Mouse (Mus musculus) intestine, embryonic 16.5 days (tissue): ENCODE data around the gene Tmem210. TPM values are rescaled to one million over a fixed set of nuclear protein-coding genes. Genes with fewer than 3 reads are reported as not detected.

ENCODE experiments used
- ATAC-seq: fragments of 200-750 bp; cut with Nextera tagmentation; 2 replicates; pipeline ENCODE4 v1.8.0; 2017; ENCODE audit warnings: moderate TSS enrichment, moderate library complexity
- H3K27ac ChIP-seq: fragments of 300-500 bp; sonication (generic); 2 replicates; pipeline ENCODE4 v1.5.1; 2014; ENCODE audit warnings: mild to moderate bottlenecking, low read length
- H3K27me3 ChIP-seq: fragments of 300-500 bp; sonication (generic); replicated peaks from 2 replicates; pipeline ENCODE4 v1.6.1; 2014; ENCODE audit warnings: low read length, control low read depth, mixed read lengths; ENCODE audit not compliant: control insufficient read depth, insufficient read depth
- H3K36me3 ChIP-seq: fragments of 300-500 bp; sonication (generic); 2 replicates; pipeline ENCODE4 v1.6.1; 2014; ENCODE audit warnings: low read length, control low read depth; ENCODE audit not compliant: control insufficient read depth, insufficient read depth
- H3K4me1 ChIP-seq: fragments of 300-500 bp; sonication (generic); 2 replicates; pipeline ENCODE4 v1.6.1; 2014; ENCODE audit warnings: low read length, control low read depth, mixed read lengths; ENCODE audit not compliant: control insufficient read depth, insufficient read depth
- H3K4me2 ChIP-seq: fragments of 300-500 bp; sonication (generic); 2 replicates; pipeline ENCODE4 v1.6.1; 2014; ENCODE audit warnings: low read depth, low read length, control low read depth
- H3K4me3 ChIP-seq: fragments of 300-500 bp; sonication (generic); 2 replicates; pipeline ENCODE4 v1.5.1; 2014; ENCODE audit warnings: mild to moderate bottlenecking, low read length
- H3K9ac ChIP-seq: fragments of 300-500 bp; sonication (generic); 2 replicates; pipeline ENCODE4 v1.6.1; 2014; ENCODE audit warnings: low read depth, low read length
- H3K9me3 ChIP-seq: fragments of 300-500 bp; sonication (generic); 2 replicates; pipeline ENCODE4 v1.6.1; 2016; ENCODE audit warnings: low read length, control low read depth; ENCODE audit not compliant: control insufficient read depth
- WGBS: fragments of 180-500 bp; shearing (Covaris S2); extraction: QIAGEN DNeasy Blood & Tissue Kit; methylation state at CpG from one replicate; pipeline ENCODE4 v1.1.7; 2014; 5-methylcytosine and 5-hydroxymethylcytosine counted together
- polyA plus RNA-seq: library from polyadenylated mRNA; unstranded; fragments of >200 nt; fragmentation: Nextera tagmentation; extraction: Ambion mirVana; gene quantifications from 2 replicates; pipeline ENCODE4 v1.2.1, GENCODE M21; 2015

Tmem210 gene
- polyA plus RNA-seq, 1 experiment from 2014 or later: not detected

DNA sequence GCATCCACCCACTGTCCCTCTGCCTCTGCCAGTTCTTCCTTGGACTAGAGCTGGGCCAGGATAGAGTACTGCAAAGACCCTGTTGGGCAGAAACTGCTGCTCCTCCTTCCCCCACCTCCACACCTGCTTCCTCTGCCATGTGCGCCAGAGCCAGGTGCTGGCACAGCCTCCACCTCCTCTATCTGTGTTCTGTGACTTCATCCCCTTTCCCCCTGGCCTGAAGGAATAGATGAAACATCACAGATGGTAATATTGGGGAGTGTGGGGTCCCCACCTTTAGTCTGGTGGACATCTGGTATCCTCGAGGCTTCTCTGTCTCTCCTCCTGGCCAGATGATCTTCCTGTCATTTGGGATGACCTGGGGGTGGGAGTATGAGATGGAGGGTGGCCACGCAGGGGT lies 15.5 kb downstream of the Tmem210 start:
- Histone ChIP-seq H3K27me3 (peaks cover 33% of the 10 kb centered on the region), H3K27ac (no peak overlapping the region), H3K36me3 (no peaks in the 10 kb centered on the region), H3K9ac (no peak overlapping the region), H3K4me1 (no peaks in the 10 kb centered on the region; the same call in 1 of the 2 replicates), H3K9me3 (no peaks in the 10 kb centered on the region), H3K4me2 (no peak overlapping the region), H3K4me3 (no peak overlapping the region)
- 60% methylated on average over 3 of the region's 3 CpGs for WGBS
- no peak for ATAC-seq

GRCm38 (mm10) chr2:25303931-25304656 lies 16.1 kb downstream of the Tmem210 start:
- no peak overlapping the region for H3K9ac ChIP-seq
- no peaks in the 10 kb centered on the region; the same call in 1 of the 2 replicates for H3K4me1 ChIP-seq
- H3K27me3 ChIP-seq: peaks cover 39% of the 10 kb centered on the region
- H3K9me3 ChIP-seq: no peaks in the 10 kb centered on the region
- no peak for ATAC-seq
- H3K36me3 ChIP-seq: no peaks in the 10 kb centered on the region
- 67% methylated on average over 7 of the region's 7 CpGs for WGBS
- H3K4me2 ChIP-seq: peak overlapping the region; percentile 92
- H3K4me3 ChIP-seq: peak overlapping the region; percentile 53; the same call in 1 of the 2 replicates
- H3K27ac ChIP-seq: no peak overlapping the region

DNA sequence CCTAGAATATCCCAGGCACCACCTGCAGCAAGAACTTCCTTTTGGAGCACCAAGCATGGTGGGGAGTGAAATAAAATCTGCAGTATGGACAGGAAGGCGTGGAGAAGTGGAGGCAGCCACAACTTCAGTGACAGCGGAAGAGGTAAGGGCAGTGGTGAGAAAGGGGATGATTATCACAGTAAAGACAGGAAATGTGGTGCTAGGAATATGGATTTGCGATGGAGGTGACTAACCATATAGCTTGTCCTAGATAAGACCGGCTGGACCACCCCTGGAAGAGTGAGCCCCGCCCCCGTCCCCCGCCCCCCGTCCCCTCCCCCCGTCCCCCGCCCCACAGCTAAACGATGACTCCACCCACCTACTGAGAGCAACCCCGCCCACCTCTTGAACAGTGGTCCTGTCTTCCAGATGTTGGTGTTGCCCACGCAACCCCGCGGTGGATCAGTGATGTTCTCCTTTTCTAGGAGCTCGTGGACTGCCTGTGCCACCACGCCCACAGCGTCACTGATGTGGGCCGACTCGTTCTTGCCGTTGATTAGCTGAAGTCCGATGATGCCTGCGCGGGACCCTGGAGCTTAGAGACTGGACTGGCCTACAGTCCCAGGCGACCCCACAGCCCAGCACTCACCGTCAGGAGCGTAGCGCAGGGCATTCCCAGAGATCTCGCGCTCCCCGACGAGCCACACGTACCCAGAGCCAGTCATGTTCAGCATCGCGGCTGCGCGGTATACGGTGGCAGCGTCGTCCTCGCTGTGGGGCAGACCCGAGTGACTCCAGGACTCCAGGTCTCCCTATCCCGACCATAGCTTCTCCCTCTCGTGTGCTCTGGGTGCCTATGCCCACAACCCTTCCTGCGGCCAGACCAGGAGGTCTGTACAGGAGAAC lies 17.0 kb downstream of the Tmem210 start:
- Histone ChIP-seq H3K27me3 (peaks cover 42% of the 10 kb centered on the region), H3K27ac (no peak overlapping the region), H3K36me3 (no peaks in the 10 kb centered on the region), H3K9ac (peak overlapping the region; percentile 60), H3K4me2 (peak overlapping the region; percentile 92), H3K9me3 (no peaks in the 10 kb centered on the region), H3K4me1 (no peaks in the 10 kb centered on the region; the same call in 1 of the 2 replicates), H3K4me3 (peak overlapping the region; percentile 53)
- ATAC-seq: peak; percentile 63
- WGBS: 4% methylated on average over 42 of the region's 45 CpGs

DNA sequence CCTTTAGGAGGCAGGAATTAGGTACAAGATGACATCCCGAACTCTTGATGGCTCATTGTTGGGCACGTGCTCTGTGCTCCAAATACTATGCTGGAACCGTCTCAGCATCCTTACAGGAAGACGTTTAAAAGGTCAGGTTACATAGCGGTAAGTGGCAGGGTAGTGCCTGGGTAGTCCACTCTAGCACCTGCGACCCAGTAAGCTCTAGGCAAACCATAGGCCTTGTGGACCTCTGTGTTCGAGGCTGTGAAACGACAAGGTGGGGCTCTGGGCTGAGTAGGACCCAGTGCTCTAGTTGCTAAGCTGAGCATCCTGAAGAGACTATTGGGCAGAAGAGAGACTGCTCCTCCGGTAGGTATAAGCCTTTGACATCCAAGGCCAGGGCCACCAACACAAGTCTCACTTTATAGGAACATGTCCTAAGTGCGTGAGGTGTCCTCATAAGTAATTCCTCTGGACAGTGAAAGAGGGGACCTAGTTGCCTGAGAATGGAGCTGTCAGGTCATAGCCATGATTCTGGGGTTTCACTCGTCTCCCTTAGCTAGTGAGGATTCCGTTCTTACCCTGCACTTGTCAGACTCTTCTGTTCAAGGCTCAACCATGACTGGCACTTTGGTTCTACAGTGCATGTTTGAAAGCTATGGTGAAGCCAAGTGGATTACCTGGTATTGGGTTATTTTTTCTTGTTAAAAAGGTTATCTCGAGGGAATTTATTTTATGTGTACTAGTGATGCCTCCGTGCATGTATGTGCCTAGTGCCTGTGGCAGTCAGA lies 17.8 kb downstream of the Tmem210 start:
- ATAC-seq: no peak
- H3K9ac ChIP-seq: no peak overlapping the region
- no peaks in the 10 kb centered on the region for H3K36me3 ChIP-seq
- H3K4me1 ChIP-seq: no peaks in the 10 kb centered on the region; the same call in 1 of the 2 replicates
- peak overlapping the region; percentile 92 for H3K4me2 ChIP-seq
- H3K27ac ChIP-seq: no peak overlapping the region
- 49% methylated on average over 14 of the region's 14 CpGs for WGBS
- peak overlapping the region; percentile 53 for H3K4me3 ChIP-seq
- peaks cover 48% of the 10 kb centered on the region for H3K27me3 ChIP-seq
- no peaks in the 10 kb centered on the region for H3K9me3 ChIP-seq

- Histone ChIP-seq H3K4me2 (no peak overlapping the region), H3K27me3 (peaks cover 68% of the 10 kb centered on the region), H3K9ac (no peak overlapping the region), H3K4me1 (no peaks in the 10 kb centered on the region), H3K27ac (no peak overlapping the region), H3K36me3 (no peaks in the 10 kb centered on the region), H3K4me3 (no peak overlapping the region), H3K9me3 (no peaks in the 10 kb centered on the region)
- WGBS: 60% methylated on average over 10 of the region's 10 CpGs
- no peak for ATAC-seq
Observed at GRCm38 (mm10) chr2:25310180-25310579, 22.2 kb downstream of the Tmem210 start.

DNA sequence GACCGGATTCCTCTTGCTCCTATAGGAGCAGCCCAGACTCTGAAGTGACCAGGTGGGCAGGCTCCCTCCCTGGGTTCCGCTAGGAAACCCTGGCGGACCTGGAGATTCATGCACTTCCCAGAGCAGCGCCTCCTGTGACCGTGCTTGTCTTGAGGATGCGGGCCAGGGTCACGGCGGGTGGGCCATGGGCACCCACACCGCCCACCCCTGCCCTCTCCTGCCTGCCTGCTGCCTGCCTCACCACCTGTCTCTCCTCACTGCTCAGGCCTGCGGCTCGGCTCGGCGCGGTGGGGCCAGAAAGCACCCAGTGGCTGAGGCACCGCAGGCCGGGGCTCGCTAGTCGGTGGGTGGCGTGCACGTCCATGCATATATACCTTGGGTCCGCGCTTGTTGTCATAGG lies 23.0 kb downstream of the Tmem210 start:
- H3K4me2 ChIP-seq: peak overlapping the region; percentile 64
- no peaks in the 10 kb centered on the region for H3K36me3 ChIP-seq
- peaks cover 62% of the 10 kb centered on the region for H3K27me3 ChIP-seq
- ATAC-seq: peak; percentile 76
- H3K4me3 ChIP-seq: peak overlapping the region; percentile 41
- no peaks in the 10 kb centered on the region for H3K4me1 ChIP-seq
- H3K27ac ChIP-seq: no peak overlapping the region
- 2% methylated on average over 22 of the region's 22 CpGs for WGBS
- H3K9ac ChIP-seq: peak overlapping the region; percentile 49; the same call in 1 of the 2 replicates
- no peaks in the 10 kb centered on the region for H3K9me3 ChIP-seq

GRCm38 (mm10) chr2:25311491-25311891 lies 23.5 kb downstream of the Tmem210 start:
- peak overlapping the region; percentile 41 for H3K4me3 ChIP-seq
- no peaks in the 10 kb centered on the region for H3K9me3 ChIP-seq
- no peaks in the 10 kb centered on the region for H3K4me1 ChIP-seq
- ATAC-seq: peak; percentile 91
- H3K9ac ChIP-seq: no peak overlapping the region; the same call in 1 of the 2 replicates
- H3K27me3 ChIP-seq: peaks cover 61% of the 10 kb centered on the region
- no peaks in the 10 kb centered on the region for H3K36me3 ChIP-seq
- WGBS: 3% methylated on average over 11 of the region's 11 CpGs
- H3K4me2 ChIP-seq: peak overlapping the region; percentile 64
- no peak overlapping the region for H3K27ac ChIP-seq

DNA sequence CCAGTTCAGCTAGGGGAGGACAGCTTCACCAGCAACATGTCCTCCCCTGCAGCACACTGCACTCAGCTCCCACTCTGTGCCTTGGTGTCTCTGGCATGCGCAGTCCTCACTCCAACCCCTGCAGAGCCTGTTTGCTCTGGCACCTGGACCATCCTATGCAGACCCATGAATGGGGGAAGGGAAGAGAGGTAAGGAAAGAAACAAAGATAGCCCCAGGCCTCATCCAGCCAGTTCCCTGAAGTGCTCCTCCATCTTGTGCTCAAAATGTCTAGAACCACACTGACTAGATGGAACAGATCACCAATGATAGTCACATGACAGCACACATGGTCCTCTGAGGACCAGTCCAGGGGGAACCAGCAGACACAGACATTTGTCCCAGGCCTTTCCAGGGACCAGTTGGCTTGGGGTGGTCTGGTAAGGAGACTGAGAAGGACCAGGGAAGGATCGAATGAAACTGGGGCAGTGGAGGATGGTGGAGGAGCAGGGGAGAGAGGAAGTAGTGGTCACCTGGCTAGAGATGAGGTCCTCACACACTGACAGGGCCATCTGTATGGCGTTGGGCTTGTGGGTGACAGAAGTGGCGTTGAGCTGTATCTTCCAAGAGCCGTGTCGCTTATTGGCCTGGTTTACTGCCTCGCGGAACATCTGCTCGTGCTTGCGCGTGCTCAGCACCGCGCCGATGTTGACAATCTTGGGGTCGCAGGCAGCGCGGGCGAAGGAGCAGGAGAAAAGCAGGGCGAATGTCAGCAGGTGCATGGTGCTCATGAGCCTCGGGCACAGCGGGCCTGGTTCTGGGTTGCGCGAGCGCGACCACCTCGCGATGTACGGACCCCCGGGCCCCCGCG lies 30.4 kb downstream of the Tmem210 start:
- Histone ChIP-seq H3K4me3 (peak overlapping the region; percentile 39), H3K4me1 (0 out of 2 replicates have a peak, but pooled peaks cover 3% of the 10 kb centered on the region), H3K9me3 (no peaks in the 10 kb centered on the region), H3K9ac (no peak overlapping the region), H3K36me3 (no peaks in the 10 kb centered on the region), H3K27ac (no peak overlapping the region), H3K4me2 (peak overlapping the region; percentile 61), H3K27me3 (peaks cover 42% of the 10 kb centered on the region)
- 5% methylated on average over 31 of the region's 31 CpGs for WGBS
- peak; percentile 21; the same call in 1 of the 2 replicates for ATAC-seq
